Mouse (Mus musculus) stomach, embryonic 16.5 days (tissue): Measurements from ENCODE around the gene Smyd2. TPM values are rescaled to one million over a fixed set of nuclear protein-coding genes. Genes with fewer than 3 reads are reported as not detected.

ENCODE experiments used
- ATAC-seq: fragments of 200-750 bp; cut with Nextera tagmentation; 2 replicates; pipeline ENCODE4 v1.8.0; 2017; ENCODE audit warnings: moderate number of reproducible peaks, moderate TSS enrichment; ENCODE audit not compliant: insufficient read depth, low FRiP score
- H3K27ac ChIP-seq: fragments of 300-500 bp; sonication (generic); 2 replicates; pipeline ENCODE4 v1.5.1; 2014; ENCODE audit warnings: low read length
- H3K27me3 ChIP-seq: fragments of 300-500 bp; sonication (generic); 2 replicates; pipeline ENCODE4 v1.6.1; 2014; ENCODE audit warnings: low read length, control low read depth, mixed read lengths; ENCODE audit not compliant: control insufficient read depth, insufficient read depth
- H3K36me3 ChIP-seq: fragments of 300-500 bp; sonication (generic); 2 replicates; pipeline ENCODE4 v1.6.1; 2014; ENCODE audit warnings: low read length; ENCODE audit not compliant: control insufficient read depth, insufficient read depth
- H3K4me1 ChIP-seq: fragments of 300-500 bp; sonication (generic); 2 replicates; pipeline ENCODE4 v1.6.1; 2014; ENCODE audit warnings: low read length, control low read depth, mixed read lengths; ENCODE audit not compliant: control insufficient read depth, insufficient read depth
- H3K4me2 ChIP-seq: fragments of 300-500 bp; sonication (generic); 2 replicates; pipeline ENCODE4 v1.6.1; 2014; ENCODE audit warnings: low read depth, low read length, mixed read lengths
- H3K4me3 ChIP-seq: fragments of 300-500 bp; sonication (generic); replicated peaks from 2 replicates; pipeline ENCODE4 v1.5.1; 2014; ENCODE audit warnings: mild to moderate bottlenecking, low read length
- H3K9ac ChIP-seq: fragments of 300-500 bp; sonication (generic); 2 replicates; pipeline ENCODE4 v1.6.1; 2014; ENCODE audit warnings: low read length
- H3K9me3 ChIP-seq: fragments of 300-500 bp; sonication (generic); replicated peaks from 2 replicates; pipeline ENCODE4 v1.6.1; 2016; ENCODE audit warnings: low read length, control low read depth; ENCODE audit not compliant: control insufficient read depth
- WGBS: fragments of 180-500 bp; shearing (Covaris S2); extraction: QIAGEN DNeasy Blood & Tissue Kit; methylation state at CpG from one replicate; pipeline ENCODE4 v1.1.7; 2014; 5-methylcytosine and 5-hydroxymethylcytosine counted together
- polyA plus RNA-seq: library from polyadenylated mRNA; unstranded; fragments of >200 nt; fragmentation: Nextera tagmentation; extraction: Ambion mirVana; gene quantifications from 2 replicates; pipeline ENCODE4 v1.2.1, GENCODE M21; 2015

Gene Smyd2
- polyA plus RNA-seq, 1 experiment from 2014 or later = 79.8 TPM

- no peak overlapping the region for H3K4me2 ChIP-seq
- 63% methylated on average over 10 of the region's 10 CpGs for WGBS
- no peak for ATAC-seq
Measured at GRCm38 (mm10) chr1:189936436-189937105, 14.4 kb upstream of the Smyd2 start.

DNA sequence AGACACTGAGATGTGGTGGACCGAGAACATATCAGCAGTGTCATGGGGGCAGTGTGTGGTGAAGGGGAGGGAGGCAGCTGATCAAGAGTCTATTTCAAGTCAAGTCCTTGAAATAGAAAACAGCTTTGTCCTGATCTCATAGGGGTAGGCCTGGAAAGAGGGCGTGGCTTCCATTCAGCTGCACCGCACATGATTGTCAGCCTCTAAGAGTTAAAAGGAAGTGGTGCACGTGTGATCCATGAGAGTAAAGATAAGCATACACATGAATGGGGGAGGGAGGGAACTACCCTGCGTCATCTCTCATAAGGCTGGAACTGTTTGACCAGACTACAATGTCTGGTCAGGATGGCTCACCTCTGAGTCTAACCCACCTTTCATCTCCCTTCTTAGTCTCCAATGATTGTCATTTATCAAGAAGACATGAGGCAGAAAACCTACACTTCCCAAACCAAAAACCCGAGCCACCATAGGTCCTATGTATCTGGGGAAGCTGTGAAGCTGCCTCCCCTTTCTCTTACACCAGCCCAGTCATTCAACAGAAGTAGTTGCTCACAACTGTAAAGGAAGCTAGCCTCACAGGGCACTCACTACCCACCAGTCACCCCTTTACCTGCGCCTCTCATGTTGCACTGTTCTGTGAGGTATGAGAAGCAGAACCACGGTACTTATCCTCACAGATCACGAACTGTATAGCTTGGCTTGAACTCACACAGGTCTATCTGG lies 11.5 kb upstream of the Smyd2 start:
- no peaks in the 10 kb centered on the region for H3K36me3 ChIP-seq

More at GRCm38 (mm10) chr1:189936436-189937105, 14.4 kb upstream of the Smyd2 start:
- H3K4me3 ChIP-seq = no peak overlapping the region
- no peaks in the 10 kb centered on the region for H3K36me3 ChIP-seq
- no peaks in the 10 kb centered on the region for H3K9me3 ChIP-seq
- no peak overlapping the region for H3K9ac ChIP-seq
- no peaks in the 10 kb centered on the region for H3K27me3 ChIP-seq
- no peaks in the 10 kb centered on the region for H3K4me1 ChIP-seq
- no peak overlapping the region for H3K27ac ChIP-seq

DNA sequence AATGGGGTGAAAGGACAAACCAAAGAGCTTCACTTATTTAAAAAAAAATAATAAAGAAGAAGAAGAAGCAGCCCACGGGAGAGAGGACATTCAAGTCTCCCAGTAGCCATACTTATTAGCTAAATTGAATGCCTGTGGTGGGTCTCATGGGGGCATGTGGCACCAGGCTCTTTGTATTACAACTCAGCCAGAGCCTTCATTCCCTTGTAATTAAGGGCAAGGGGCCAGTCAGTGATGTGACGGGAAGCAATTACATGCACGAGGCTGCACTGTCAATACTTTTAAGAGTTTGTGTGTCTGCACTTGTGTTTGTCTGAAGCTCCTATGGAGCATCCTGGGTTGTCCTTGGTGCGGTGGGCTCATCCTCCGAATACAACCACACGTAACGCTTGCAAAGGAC lies 10.8 kb upstream of the Smyd2 start:
- no peak overlapping the region for H3K4me3 ChIP-seq
- 84% methylated on average over 7 of the region's 7 CpGs for WGBS
- no peak overlapping the region for H3K4me2 ChIP-seq
- H3K4me1 ChIP-seq = no peaks in the 10 kb centered on the region
- no peaks in the 10 kb centered on the region for H3K27me3 ChIP-seq
- H3K27ac ChIP-seq = no peak overlapping the region
- H3K9ac ChIP-seq = no peak overlapping the region
- H3K9me3 ChIP-seq = no peaks in the 10 kb centered on the region
- H3K36me3 ChIP-seq = no peaks in the 10 kb centered on the region
- ATAC-seq = no peak

More for the DNA sequence above, 11.5 kb upstream of the Smyd2 start:
- H3K4me3 ChIP-seq = no peak overlapping the region
- no peaks in the 10 kb centered on the region for H3K4me1 ChIP-seq
- H3K4me2 ChIP-seq = no peak overlapping the region
- no peak overlapping the region for H3K27ac ChIP-seq
- 62% methylated on average over 9 of the region's 9 CpGs for WGBS
- no peaks in the 10 kb centered on the region for H3K9me3 ChIP-seq
- no peaks in the 10 kb centered on the region for H3K27me3 ChIP-seq
- H3K9ac ChIP-seq = no peak overlapping the region
- ATAC-seq = peak; percentile 53; the same call in 1 of the 2 replicates

- Histone ChIP-seq H3K27me3 (no peaks in the 10 kb centered on the region), H3K4me1 (no peaks in the 10 kb centered on the region), H3K9ac (no peak overlapping the region), H3K4me3 (no peak overlapping the region), H3K9me3 (no peaks in the 10 kb centered on the region), H3K4me2 (no peak overlapping the region), H3K36me3 (no peaks in the 10 kb centered on the region), H3K27ac (no peak overlapping the region)
- no peak for ATAC-seq
- 80% methylated on average over 12 of the region's 12 CpGs for WGBS
Measured at GRCm38 (mm10) chr1:189932190-189932589, 10.0 kb upstream of the Smyd2 start.

DNA sequence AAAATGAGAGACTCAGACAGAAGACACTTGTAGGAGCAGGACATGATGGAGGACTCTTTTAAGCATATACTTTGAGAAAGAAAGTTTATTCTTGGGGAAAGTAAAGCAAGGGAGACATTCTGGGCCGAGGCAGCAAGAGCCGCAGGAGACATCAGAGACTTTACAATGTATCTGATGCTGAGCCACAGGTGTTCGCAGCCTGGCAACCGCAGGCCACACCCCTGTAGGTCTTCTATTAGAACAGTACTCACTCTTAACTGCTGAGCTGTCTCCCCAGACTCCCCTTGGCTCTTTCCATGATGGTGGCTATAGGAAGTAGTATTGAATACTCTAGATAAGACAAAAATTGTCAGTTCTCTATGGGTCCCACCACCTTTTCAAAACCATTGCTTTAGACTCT lies 7.7 kb upstream of the Smyd2 start:
- Histone ChIP-seq H3K4me1 (no peaks in the 10 kb centered on the region), H3K4me2 (no peak overlapping the region), H3K4me3 (no peak overlapping the region), H3K36me3 (no peaks in the 10 kb centered on the region), H3K27ac (no peak overlapping the region), H3K9ac (no peak overlapping the region), H3K27me3 (no peaks in the 10 kb centered on the region), H3K9me3 (no peaks in the 10 kb centered on the region)
- no peak for ATAC-seq
- WGBS = 40% methylated on average over 4 of the region's 4 CpGs

DNA sequence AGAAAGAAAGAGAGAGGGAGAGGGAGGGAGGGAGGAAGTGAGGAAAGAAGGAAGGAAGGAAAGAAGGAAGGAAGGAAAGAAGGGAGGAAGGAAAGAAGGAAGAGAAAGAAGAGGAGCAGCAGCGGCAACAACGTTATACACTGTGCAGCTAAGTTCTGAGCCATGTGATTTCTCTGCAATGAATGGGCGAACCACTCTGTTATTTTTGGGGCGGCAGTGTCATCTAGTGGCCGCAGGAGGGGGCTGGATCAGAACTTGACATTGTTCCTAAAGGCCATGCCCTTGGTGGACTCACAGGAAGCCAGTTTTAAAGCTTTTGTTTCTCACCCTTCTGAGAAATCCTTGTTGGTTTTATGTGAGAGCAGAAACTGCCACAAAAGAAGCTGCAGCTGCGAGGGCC lies 5.5 kb upstream of the Smyd2 start:
- no peaks in the 10 kb centered on the region for H3K9me3 ChIP-seq
- no peak overlapping the region for H3K4me3 ChIP-seq
- H3K4me1 ChIP-seq = peaks cover 3% of the 10 kb centered on the region
- no peak overlapping the region for H3K4me2 ChIP-seq
- no peak overlapping the region for H3K9ac ChIP-seq
- H3K27me3 ChIP-seq = no peaks in the 10 kb centered on the region
- 4% methylated on average over 6 of the region's 6 CpGs for WGBS
- no peaks in the 10 kb centered on the region for H3K36me3 ChIP-seq
- no peak for ATAC-seq
- H3K27ac ChIP-seq = no peak overlapping the region

- no peak overlapping the region for H3K27ac ChIP-seq
- H3K4me3 ChIP-seq = no peak overlapping the region
- WGBS = 67% methylated on average over 8 of the region's 8 CpGs
- peaks cover 8% of the 10 kb centered on the region for H3K4me1 ChIP-seq
- H3K9me3 ChIP-seq = no peaks in the 10 kb centered on the region
- no peaks in the 10 kb centered on the region for H3K36me3 ChIP-seq
- no peak overlapping the region for H3K9ac ChIP-seq
- no peak for ATAC-seq
- H3K27me3 ChIP-seq = no peaks in the 10 kb centered on the region
- H3K4me2 ChIP-seq = no peak overlapping the region
Measured at GRCm38 (mm10) chr1:189926279-189926678, 4.1 kb upstream of the Smyd2 start.

DNA sequence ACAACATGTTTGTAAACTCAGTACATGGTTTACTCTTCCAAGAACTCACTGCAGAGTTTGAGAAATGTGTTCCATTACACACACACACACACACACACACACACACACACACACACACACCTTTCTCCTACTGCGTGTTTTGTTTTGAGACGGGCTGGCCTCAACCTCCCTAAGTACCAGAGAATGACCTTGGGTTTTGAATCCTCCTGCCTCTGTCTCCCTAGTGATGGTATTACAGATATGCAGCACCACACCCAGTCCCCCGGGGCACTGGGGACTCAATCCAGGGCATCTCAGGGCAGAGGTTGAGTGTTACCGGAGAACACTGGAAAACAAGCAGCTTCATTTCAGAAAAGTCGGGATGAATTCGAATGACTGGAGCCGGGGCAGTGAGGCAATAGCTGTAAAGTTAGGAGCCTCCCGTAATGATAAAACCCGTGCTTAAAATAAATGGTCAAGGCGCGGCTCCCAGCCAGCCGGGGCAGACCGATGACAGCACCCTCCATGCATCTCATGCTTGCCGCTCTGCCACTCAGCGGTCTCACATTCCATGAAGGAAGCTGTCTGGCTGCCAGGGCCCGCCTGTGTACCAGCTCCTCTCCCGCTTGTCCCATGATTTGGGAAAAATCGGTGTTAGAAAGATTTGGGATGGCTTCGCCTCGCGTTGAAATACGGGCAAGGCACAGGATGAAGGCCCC lies 1.9 kb upstream of the Smyd2 start:
- Histone ChIP-seq H3K4me2 (no peak overlapping the region), H3K4me1 (peaks cover 19% of the 10 kb centered on the region), H3K27ac (no peak overlapping the region), H3K4me3 (no peak overlapping the region), H3K36me3 (no peaks in the 10 kb centered on the region), H3K9me3 (no peaks in the 10 kb centered on the region), H3K9ac (no peak overlapping the region), H3K27me3 (no peaks in the 10 kb centered on the region)
- 80% methylated on average over 22 of the region's 22 CpGs for WGBS
- ATAC-seq = no peak

DNA sequence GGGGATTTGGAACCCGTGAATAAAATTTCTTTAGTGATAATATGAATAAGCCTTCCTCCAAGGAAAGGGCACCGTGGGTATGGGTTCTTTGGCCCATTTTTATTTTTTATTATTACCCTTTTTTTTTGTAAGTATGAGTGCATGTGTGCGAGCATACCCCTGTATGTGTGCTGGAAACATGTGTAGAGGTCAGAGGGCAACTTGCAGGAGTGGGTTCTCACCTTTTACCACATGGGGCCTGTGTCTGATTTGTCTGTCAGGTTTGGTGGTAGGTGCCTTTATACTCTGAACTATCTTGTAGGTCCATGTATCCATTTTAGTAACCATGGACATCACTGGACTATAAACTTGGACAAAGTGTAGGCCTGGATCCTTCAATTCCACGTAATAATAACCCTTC lies 994 bp upstream of the Smyd2 start:
- H3K4me2 ChIP-seq = no peak overlapping the region
- no peak overlapping the region for H3K27ac ChIP-seq
- no peaks in the 10 kb centered on the region for H3K36me3 ChIP-seq
- no peaks in the 10 kb centered on the region for H3K27me3 ChIP-seq
- no peak overlapping the region for H3K9ac ChIP-seq
- peaks cover 19% of the 10 kb centered on the region for H3K4me1 ChIP-seq
- ATAC-seq = no peak
- H3K9me3 ChIP-seq = no peaks in the 10 kb centered on the region
- 89% methylated on average over 4 of the region's 4 CpGs for WGBS
- H3K4me3 ChIP-seq = no peak overlapping the region
